Mouse (Mus musculus) left cerebral cortex, postnatal 10 days (tissue): ENCODE data around the gene Met. TPM values are rescaled to one million over a fixed set of nuclear protein-coding genes. Genes with fewer than 3 reads are reported as not detected.

Source experiments
- DNase-seq, 2 experiments: peaks; one replicate each; pipeline ENCODE4 v3.0.0; 2021 to 2022; ENCODE audit warnings: low spot score in 2 of 2, mixed read lengths in 1 of 2; ENCODE audit errors: extremely low spot score in 1 of 2
- intact Hi-C: fragments of 180-260 bp; cut with DNase I; formaldehyde crosslinking; loops from one replicate; pipeline ENCODE4 v1.15.1; 2025
- total RNA-seq, 2 experiments: library from RNA; stranded (reverse); gene quantifications; 2 replicates each; pipeline ENCODE4 v1.2.3; 2021

The Met gene
- total RNA-seq, 2 experiments from 2014 or later = 61.3 to 69.8 TPM

DNA sequence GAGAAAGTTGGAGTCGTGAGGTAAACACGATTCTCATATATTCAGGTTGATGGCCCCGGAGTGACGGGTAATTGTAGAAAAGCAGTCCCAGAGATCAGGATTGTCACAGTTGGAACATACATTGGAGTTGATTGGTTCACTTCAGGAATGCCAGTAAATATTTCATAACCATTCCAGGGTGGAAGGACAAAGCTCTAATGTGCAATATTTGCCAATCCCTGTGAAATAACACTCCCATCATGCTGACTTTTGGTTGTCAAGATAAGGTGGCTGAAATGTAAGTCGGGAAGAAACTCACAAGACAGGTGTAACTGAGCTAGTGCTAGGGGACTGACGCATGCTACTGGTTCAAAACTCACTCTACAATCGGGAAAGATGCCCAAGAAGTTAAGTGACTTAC lies 22.2 kb downstream of the Met start:
- intact Hi-C loops = no loop called here
- no peak for DNase-seq

DNA sequence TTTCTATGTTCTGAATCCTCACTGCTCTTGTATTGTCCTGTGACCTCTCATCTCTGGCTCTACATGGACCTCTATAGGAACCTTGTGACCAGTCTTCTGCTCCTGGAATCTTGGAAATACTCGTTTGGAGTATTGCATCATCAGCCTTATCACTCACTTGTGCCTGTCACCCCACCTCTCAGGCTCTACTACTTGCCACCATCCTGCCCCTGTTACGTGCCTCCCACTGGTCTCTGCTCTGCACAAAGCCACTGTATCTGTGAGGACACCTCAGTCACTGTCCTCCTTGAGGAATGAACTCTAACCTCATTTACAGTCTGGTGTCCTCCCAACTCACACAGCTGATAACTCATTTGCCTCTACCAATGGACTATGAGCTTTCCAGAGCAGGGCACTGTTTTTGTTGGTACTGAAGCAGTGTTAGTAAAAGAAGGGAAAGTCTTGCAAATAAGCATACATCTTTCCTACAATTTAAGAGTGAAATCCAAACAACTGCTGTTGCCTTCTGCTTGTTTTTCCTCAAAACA lies 24.8 kb downstream of the Met start:
- intact Hi-C loops = no loop called here
- DNase-seq = no peak

DNA sequence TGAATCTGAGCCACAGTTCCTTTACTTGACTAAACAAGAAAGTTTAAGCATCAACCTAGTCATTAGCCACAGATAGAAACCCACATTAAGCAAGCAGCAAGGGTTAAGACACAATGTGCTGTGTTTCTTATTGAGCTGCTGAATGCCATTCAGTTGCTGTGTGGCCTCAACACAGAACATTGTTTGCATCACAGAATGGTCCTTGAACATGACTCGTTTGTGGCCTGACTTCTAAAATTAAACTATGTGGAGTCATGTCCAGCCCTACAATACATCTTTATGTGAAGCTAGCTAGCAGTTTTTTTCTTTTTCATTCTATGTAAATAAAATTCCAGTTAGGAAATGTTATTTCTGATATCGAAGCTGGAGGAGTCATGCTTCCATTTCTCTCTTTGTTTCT lies 27.2 kb downstream of the Met start:
- DNase-seq = no peak
- intact Hi-C loops = no loop called here

DNA sequence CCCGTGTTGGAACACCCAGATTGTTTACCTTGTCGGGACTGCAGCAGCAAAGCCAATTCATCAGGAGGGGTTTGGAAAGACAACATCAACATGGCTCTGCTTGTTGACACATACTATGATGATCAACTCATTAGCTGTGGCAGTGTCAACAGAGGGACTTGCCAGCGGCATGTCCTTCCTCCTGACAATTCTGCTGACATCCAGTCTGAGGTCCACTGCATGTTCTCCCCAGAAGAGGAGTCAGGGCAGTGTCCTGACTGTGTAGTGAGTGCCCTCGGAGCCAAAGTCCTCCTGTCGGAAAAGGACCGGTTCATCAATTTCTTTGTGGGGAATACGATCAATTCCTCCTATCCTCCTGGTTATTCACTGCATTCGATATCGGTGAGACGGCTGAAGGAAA lies 27.9 kb downstream of the Met start:
- DNase-seq = no peak
- intact Hi-C loops = no loop called here

DNA sequence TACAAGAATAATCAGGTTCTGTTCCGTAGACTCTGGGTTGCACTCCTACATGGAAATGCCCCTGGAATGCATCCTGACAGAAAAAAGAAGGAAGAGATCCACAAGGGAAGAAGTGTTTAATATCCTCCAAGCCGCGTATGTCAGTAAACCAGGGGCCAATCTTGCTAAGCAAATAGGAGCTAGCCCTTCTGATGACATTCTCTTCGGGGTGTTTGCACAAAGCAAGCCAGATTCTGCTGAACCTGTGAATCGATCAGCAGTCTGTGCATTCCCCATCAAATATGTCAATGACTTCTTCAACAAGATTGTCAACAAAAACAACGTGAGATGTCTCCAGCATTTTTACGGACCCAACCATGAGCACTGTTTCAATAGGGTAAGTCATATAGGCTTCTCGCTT lies 28.5 kb downstream of the Met start:
- intact Hi-C loops = no loop called here
- no peak for DNase-seq

DNA sequence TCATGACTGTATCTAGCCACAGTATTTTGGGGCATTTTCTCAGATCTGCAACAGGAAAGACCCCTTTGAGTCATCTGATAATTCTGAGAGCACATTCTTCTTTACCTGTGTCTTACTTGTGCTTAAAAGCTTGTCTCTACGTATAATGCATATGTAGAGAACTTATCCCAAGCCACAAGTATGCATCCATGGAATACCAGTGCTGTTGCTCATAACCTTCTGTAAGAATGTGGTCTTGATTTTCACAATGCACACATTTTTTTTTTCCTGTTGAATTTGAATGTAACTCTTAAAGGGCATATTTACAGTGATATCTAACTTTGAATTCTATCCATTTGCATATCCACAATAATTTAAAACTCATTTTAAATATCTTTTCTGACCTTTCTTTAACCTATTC lies 31.8 kb downstream of the Met start:
- intact Hi-C loops = no loop called here
- no peak for DNase-seq

DNA sequence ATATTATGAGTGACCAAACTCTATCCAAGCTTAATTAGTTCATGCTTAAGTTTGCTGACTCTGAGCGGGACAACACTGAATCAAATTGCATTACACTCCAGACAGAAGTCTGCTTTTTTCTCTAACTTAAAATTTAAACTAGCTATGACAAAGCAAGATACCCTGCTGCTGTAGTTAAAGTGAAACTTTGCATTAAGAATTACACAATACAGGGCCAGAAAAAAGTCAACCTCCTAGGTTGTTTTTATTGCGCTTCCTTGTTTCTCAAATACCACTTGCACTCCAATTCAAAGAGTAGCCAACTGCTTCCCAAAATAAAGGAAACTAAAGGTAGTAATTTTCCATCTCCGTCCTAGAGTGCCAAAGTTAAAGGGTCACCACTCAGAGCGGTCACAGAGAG lies 33.8 kb downstream of the Met start:
- DNase-seq = no peak
- intact Hi-C loops = no loop called here

DNA sequence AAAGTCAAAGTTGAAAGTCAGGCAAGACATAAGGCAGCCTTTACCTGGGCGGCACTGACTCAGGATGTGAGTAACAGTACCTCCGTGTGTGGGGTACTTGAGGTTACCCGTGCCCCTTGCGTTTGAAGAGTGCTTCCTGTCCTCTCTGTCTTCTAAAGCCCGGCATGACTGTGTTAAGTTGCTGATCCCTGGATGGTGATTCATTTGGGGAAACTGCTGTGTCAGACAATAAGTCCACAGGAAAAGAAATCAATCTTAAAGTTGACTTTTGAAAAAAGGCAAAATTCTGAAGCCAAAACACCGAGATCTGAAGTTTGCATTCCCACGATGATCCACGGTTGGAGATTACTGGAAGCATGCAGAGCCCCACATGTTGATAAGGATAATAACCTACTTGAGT lies 35.2 kb downstream of the Met start:
- intact Hi-C loops = no loop called here
- DNase-seq = no peak

DNA sequence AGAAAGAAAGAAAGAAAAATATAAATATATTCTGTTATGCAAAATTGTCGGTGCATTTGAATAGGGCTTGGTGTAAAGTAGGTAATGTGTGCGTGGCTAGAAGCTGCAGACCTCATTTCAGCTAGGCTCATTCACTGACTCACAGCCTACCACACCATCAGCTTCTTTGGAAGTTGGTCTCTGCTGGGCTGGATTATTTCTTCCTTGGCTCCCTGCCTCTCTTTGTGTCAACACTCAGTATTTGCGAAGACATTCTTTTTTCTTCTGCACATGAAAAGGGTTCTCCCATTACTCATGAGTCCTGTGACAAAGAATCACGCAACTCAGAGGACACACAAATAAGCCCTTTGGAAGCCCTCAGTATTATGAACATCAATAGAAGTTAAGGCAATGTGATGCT lies 37.8 kb downstream of the Met start:
- intact Hi-C loops = no loop called here
- no peak for DNase-seq

DNA sequence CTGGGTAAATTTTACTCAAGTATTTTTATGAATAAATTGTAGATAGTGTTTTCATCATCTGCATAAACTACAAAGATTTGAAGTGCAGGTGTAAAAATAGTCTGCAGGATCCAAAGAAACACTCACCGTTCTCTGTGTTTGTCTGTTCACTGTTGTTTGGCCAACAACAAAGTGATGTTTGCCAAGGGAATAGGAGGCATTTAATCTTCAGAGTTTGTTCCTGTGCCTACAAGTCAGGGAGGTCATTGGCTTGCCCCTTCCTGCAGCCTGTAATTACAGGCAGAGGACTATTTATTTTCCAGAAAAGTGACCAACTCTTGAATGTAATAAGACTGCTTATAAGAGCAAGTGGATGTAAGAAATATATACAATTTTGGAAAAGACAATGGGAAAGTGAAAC lies 38.7 kb downstream of the Met start:
- no peak for DNase-seq
- intact Hi-C loops = no loop called here

DNA sequence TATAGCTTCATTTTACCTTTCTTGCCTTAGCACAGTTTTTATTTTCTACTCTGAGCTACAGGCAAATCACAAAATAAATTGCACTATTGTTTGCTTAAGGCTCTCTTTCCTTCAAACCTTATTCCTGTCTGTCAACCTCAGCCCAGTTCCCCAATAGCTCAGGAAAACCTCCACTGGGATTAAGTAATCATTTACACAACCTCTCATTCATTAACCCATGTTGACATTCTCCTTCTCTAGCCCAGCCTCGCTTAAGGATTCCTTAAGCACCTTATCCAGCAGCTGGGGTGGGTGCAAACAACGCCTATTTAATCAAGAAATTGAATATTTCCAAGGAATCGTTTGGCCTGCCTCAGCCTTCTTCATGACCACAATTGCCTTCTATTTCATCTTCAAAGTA lies 40.1 kb downstream of the Met start:
- intact Hi-C loops = no loop called here
- no peak for DNase-seq

DNA sequence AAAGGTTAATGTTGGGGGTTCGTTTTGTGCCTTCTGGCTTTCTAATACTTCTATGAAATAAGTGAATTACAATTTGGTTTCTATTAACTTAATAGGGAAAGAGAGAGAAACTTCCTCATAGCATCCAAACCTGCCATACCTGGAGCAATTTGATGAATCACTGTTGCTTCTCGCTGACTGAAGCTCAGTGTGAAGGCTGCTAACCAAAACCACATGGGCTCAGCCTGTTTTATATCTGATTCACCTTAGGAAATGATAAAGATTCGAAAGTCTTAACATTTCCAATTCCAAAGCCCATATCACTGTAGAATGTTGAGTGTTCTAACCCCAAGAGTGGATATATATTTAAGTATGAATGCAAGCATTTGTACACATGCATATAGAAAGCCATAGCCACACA lies 41.9 kb downstream of the Met start:
- no peak for DNase-seq
- intact Hi-C loops = no loop called here

DNA sequence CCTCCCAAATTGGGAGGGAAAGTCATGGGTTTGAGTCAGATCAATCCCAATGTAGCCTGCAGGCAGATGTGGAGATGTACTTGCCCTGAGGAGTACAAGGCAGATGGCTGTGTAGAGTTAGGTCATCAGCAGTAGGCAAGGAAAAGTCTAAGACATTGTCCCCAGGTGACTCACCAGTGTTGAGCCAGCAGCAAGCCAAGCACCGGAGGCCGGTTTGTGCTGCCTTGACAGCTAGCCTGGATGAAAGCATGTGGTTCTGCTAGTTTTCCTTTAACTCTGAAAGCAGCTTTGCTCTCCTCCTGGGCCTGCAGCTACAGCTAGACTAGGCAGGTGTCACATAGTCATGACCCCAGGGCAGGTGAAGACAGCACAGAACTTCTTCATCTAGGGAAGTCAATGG lies 43.2 kb downstream of the Met start:
- intact Hi-C loops = no loop called here
- no peak for DNase-seq

DNA sequence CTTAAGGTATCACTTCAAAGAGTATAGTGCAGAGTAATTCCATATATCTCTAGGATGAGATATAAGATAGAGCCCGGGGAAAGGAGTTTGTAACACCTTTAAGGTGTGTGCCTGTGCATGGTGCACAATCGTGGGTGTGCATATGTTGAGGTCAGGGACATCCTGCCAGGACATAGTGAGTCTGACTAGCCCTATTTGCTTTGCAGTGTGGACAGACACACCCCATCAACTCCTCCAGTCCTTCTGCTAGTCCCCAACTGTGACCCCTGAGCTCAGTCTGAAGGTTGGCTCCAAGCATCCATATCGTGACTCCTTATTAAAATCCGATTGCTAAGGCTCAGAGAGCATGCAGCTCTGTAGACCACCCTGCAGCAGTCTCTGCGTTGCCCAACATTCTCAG lies 44.6 kb downstream of the Met start:
- intact Hi-C loops = no loop called here
- DNase-seq = no peak

DNA sequence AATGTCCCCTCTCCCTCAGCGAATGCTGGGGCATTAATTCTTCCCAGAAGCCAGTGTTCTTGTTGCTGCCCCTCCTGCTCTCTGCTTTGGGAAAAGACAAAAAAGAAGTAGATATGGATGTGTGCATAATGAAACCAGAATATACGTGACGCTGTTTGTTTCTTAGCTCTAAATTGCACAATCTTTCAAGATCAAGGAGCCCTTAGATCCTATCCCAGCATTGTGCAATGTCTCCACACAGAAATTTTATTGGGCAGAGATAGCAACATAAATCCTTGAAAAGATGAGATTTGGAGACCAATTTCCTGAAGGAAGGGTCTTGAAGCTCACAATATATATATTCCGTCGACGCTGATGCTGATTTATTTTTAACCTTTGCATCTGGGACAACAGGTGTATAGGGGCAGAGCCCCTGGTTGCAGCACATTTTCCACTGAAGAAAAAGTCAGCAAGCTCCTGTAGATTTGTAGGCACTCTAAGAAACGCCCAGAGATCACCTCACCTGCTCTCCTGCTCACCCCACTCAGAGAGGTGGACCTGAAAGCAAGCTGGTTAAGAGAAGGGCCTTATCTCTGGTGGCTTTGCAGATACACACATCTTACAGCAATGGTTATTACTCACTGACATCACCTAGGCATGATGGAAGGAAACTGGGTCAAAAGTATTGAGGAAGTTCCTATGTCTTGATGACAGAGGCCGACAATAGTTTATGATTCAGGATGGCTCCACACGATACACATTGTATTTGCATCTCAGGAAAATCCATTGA lies 45.2 kb downstream of the Met start:
- intact Hi-C loops = no loop called here
- no peak for DNase-seq

DNA sequence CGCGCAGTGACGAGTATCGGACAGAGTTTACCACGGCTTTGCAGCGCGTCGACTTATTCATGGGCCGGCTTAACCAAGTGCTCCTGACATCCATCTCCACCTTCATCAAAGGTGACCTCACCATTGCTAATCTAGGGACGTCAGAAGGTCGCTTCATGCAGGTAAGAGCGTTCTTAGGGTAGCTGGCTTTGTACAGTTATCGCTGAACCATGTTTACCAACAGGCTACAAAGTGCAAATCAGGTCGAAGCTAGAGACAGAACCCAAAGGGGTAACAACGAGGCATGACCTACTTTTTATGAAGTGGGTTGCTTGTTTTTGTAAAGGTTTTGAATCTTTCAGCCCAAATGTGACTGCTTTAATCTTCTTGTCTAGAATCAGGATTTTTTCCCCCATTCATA lies 49.8 kb downstream of the Met start:
- intact Hi-C loops = no loop called here
- no peak for DNase-seq

DNA sequence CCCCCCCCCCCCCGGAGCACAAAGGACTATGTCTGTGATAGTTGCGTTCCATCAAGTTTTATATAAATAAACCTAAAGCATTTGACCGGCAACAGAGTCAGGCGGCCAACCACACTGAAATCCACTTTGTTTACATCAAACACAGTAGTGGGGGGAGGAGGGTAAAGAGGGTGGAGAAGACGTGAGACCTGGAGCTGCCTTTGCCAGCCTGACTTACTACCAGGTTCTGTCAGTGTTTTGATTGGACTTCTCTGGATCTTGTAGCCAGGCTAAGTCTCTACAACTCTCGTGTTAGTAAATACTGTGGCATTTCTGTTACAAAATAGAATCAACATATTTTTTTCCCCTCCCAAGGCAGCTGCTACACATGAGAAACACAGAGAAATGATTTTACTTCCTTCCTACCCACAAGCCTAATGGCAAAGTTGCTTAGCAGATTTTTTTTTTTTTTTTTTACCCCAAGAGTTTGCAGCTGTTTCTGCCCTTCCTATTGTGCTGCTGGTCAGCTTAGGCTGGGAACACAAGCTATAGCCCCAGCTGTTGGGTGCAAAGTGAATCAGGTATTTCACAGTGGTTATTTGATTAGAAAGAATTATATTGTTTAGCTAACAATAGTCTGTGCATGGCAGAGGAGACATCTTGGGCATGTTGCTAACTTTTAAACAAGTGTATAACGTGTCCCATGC lies 52.3 kb downstream of the Met start:
- DNase-seq = no peak
- intact Hi-C loops = no loop called here

DNA sequence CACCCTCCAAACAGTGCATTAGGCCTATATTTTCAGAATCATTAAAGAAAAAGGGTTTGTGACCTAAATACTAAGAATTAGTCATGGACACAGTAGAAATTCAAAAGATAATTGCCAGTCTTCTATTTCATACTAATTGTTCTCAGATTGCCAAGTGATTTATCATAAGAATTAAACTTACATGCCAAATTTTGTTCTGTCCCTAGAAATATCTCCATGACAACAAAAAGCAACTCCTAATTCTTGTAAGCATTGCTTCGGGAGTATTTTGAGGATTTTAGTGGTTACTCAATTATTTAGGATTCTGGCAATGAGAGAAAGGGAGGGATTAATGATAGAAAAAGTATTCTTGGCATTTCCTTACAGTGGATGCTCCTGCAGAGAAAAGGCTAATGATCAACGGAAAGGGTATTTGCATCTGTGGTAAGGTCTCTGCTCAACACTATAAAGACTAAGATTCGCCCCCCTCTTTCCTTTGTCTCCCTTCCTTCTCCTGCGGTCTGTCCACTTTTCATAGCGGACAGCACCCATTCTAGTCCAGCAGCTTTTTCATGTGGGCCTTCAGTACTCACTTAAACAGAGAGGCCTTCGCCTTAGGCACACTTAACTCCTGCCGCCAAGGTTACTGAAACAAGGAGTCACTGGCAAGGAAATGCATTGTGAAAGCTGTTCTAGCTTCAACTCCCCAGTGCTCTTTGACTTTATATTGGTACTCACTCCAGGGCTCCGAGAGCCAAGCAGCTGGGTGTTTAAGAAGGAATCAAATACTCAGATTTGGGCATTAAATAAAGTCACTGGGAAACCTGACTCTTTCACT lies 58.5 kb downstream of the Met start:
- DNase-seq = no peak
- intact Hi-C loops = no loop called here

DNA sequence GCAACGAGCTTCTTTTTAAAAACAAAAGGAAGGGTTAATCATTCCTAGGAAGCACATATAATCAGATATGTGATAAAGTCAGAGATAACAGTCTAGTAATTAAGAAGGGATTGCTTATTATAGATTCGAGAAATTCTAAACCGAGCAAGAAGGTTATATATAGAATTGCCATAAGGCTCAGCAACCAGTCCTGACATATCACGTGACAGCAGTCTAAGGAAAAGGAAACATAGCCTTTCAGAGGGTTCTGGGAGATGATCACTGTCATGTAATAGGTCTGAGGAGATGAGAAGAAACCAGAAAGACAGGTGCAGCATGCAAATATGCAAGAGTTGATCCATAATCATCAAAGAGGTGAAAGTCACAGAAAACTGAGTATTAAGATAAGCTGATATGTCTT lies 59.3 kb downstream of the Met start:
- no peak for DNase-seq
- intact Hi-C loops = no loop called here
